Mouse (Mus musculus): ENCODE results near the gene Ptpdc1. TPM values are rescaled to one million over a fixed set of nuclear protein-coding genes. Genes with fewer than 3 reads are reported as not detected.

Gene Ptpdc1
- polyA plus RNA-seq (2015; fragmentation: Nextera tagmentation; extraction: Ambion mirVana), result 16.2 and 20.6 TPM in 2 replicates

GRCm38 (mm10) chr13:48625433-48626184 lies at the start of gene Ptpdc1:
Gene Ptpdc1 (minus strand): TSS chr13:48625664.
- H3K27me3 ChIP-seq, result no peaks in the 10 kb centered on the region
- 2% methylated on average over 64 of the region's 76 CpGs for WGBS
- peak within 1 kb of the TSS; percentile 94 for H3K27ac ChIP-seq (replicated peaks)

GRCm38 (mm10) chr13:48674609-48675008 lies 49.1 kb upstream of the Ptpdc1 start:
- ATAC-seq (ENCODE audit: low read depth), result no peak
- Histone ChIP-seq H3K27ac (replicated peaks) (no peak overlapping the region), H3K27me3 (peaks cover 95% of the 10 kb centered on the region), H3K4me3 (no peak overlapping the region), H3K9ac (no peak overlapping the region), H3K9me3 (no peaks in the 10 kb centered on the region), H3K4me1 (replicated peaks) (peaks cover 7% of the 10 kb centered on the region), H3K36me3 (no peaks in the 10 kb centered on the region), H3K4me2 (no peak overlapping the region)
- WGBS, result 77% methylated on average over 5 of the region's 5 CpGs

More at GRCm38 (mm10) chr13:48625433-48626184, at the start of gene Ptpdc1:
- Histone ChIP-seq H3K4me3 (peak within 1 kb of the TSS; percentile 84), H3K36me3 (no peaks in the 10 kb centered on the region), H3K9me3 (no peaks in the 10 kb centered on the region), H3K4me2 (peak within 1 kb of the TSS; percentile 73), H3K4me1 (replicated peaks) (peaks cover 11% of the 10 kb centered on the region), H3K9ac (peak within 1 kb of the TSS; percentile 93)
- ATAC-seq (ENCODE audit: low read depth), result peak; percentile 99

GRCm38 (mm10) chr13:48672312-48672840 lies 46.9 kb upstream of the Ptpdc1 start:
- peaks cover 18% of the 10 kb centered on the region for H3K4me1 ChIP-seq (replicated peaks)
- H3K27me3 ChIP-seq, result peaks cover 95% of the 10 kb centered on the region
- no peaks in the 10 kb centered on the region for H3K9me3 ChIP-seq
- no peak overlapping the region for H3K27ac ChIP-seq (replicated peaks)
- ATAC-seq (ENCODE audit: low read depth), result no peak
- WGBS, result 1% methylated on average over 24 of the region's 24 CpGs
- peak overlapping the region; percentile 34 for H3K4me2 ChIP-seq
- H3K4me3 ChIP-seq, result no peak overlapping the region
- H3K36me3 ChIP-seq, result no peaks in the 10 kb centered on the region
- H3K9ac ChIP-seq, result no peak overlapping the region

- H3K27me3 ChIP-seq, result peaks cover 98% of the 10 kb centered on the region
- peak overlapping the region; percentile 29 for H3K4me2 ChIP-seq
- H3K27ac ChIP-seq (replicated peaks), result no peak overlapping the region
- no peaks in the 10 kb centered on the region for H3K9me3 ChIP-seq
- H3K36me3 ChIP-seq, result no peaks in the 10 kb centered on the region
- peaks cover 32% of the 10 kb centered on the region for H3K4me1 ChIP-seq (replicated peaks)
- ATAC-seq (ENCODE audit: low read depth), result no peak
- H3K9ac ChIP-seq, result no peak overlapping the region
- WGBS, result under 1% methylated on average over 34 of the region's 34 CpGs
- H3K4me3 ChIP-seq, result peak overlapping the region; percentile 8; the same call in 1 of the 2 replicates
Observed at GRCm38 (mm10) chr13:48668976-48669534, 43.6 kb upstream of the Ptpdc1 start.

GRCm38 (mm10) chr13:48668091-48668975 lies 42.9 kb upstream of the Ptpdc1 start:
- H3K27me3 ChIP-seq, result peaks cover 98% of the 10 kb centered on the region
- H3K4me3 ChIP-seq, result 0 out of 2 replicates have a peak overlapping the region, but pooled peaks have one; percentile 8
- no peaks in the 10 kb centered on the region for H3K36me3 ChIP-seq
- WGBS, result 2% methylated on average over 33 of the region's 33 CpGs
- H3K9me3 ChIP-seq, result no peaks in the 10 kb centered on the region
- H3K4me2 ChIP-seq, result peak overlapping the region; percentile 29
- no peak overlapping the region for H3K27ac ChIP-seq (replicated peaks)
- H3K9ac ChIP-seq, result no peak overlapping the region
- ATAC-seq (ENCODE audit: low read depth), result no peak
- H3K4me1 ChIP-seq (replicated peaks), result peaks cover 32% of the 10 kb centered on the region

- no peak for ATAC-seq (ENCODE audit: low read depth)
- H3K9ac ChIP-seq, result no peak overlapping the region
- H3K36me3 ChIP-seq, result no peaks in the 10 kb centered on the region
- peaks cover 98% of the 10 kb centered on the region for H3K27me3 ChIP-seq
- H3K4me3 ChIP-seq, result no peak overlapping the region
- H3K4me1 ChIP-seq (replicated peaks), result peaks cover 38% of the 10 kb centered on the region
- H3K9me3 ChIP-seq, result no peaks in the 10 kb centered on the region
- H3K4me2 ChIP-seq, result no peak overlapping the region
- 8% methylated on average over 4 of the region's 4 CpGs for WGBS
- no peak overlapping the region for H3K27ac ChIP-seq (replicated peaks)
Observed at GRCm38 (mm10) chr13:48667461-48667860, 42.0 kb upstream of the Ptpdc1 start.

- Histone ChIP-seq H3K4me3 (no peak overlapping the region), H3K9ac (no peak overlapping the region), H3K4me1 (replicated peaks) (peaks cover 37% of the 10 kb centered on the region), H3K27ac (replicated peaks) (no peak overlapping the region), H3K27me3 (peaks cover 100% of the 10 kb centered on the region), H3K9me3 (no peaks in the 10 kb centered on the region), H3K4me2 (no peak overlapping the region), H3K36me3 (no peaks in the 10 kb centered on the region)
- under 1% methylated on average over 58 of the region's 58 CpGs for WGBS
- ATAC-seq (ENCODE audit: low read depth), result no peak
Observed at GRCm38 (mm10) chr13:48665656-48666597, 40.5 kb upstream of the Ptpdc1 start.

GRCm38 (mm10) chr13:48664916-48665655 lies 39.6 kb upstream of the Ptpdc1 start:
- no peak for ATAC-seq (ENCODE audit: low read depth)
- Histone ChIP-seq H3K9me3 (no peaks in the 10 kb centered on the region), H3K4me3 (peak overlapping the region; percentile 5; the same call in 1 of the 2 replicates), H3K36me3 (no peaks in the 10 kb centered on the region), H3K27me3 (peaks cover 100% of the 10 kb centered on the region), H3K9ac (no peak overlapping the region), H3K4me1 (replicated peaks) (peaks cover 37% of the 10 kb centered on the region), H3K27ac (replicated peaks) (no peak overlapping the region), H3K4me2 (no peak overlapping the region)
- under 1% methylated on average over 39 of the region's 39 CpGs for WGBS

GRCm38 (mm10) chr13:48663988-48664339 lies 38.5 kb upstream of the Ptpdc1 start:
- H3K27ac ChIP-seq (replicated peaks), result no peak overlapping the region
- peaks cover 32% of the 10 kb centered on the region for H3K4me1 ChIP-seq (replicated peaks)
- no peak for ATAC-seq (ENCODE audit: low read depth)
- H3K9me3 ChIP-seq, result no peaks in the 10 kb centered on the region
- H3K4me2 ChIP-seq, result no peak overlapping the region
- H3K4me3 ChIP-seq, result no peak overlapping the region
- no peaks in the 10 kb centered on the region for H3K36me3 ChIP-seq
- WGBS, result 3% methylated on average over 7 of the region's 7 CpGs
- H3K9ac ChIP-seq, result no peak overlapping the region
- H3K27me3 ChIP-seq, result peaks cover 100% of the 10 kb centered on the region

GRCm38 (mm10) chr13:48663211-48663987 lies 37.9 kb upstream of the Ptpdc1 start:
- peak overlapping the region; percentile 35 for H3K4me3 ChIP-seq
- H3K4me1 ChIP-seq (replicated peaks), result peaks cover 27% of the 10 kb centered on the region
- no peak overlapping the region for H3K27ac ChIP-seq (replicated peaks)
- H3K9me3 ChIP-seq, result no peaks in the 10 kb centered on the region
- H3K9ac ChIP-seq, result peak overlapping the region; percentile 56
- H3K27me3 ChIP-seq, result peaks cover 100% of the 10 kb centered on the region
- peak overlapping the region; percentile 55 for H3K4me2 ChIP-seq
- ATAC-seq (ENCODE audit: low read depth), result no peak
- H3K36me3 ChIP-seq, result no peaks in the 10 kb centered on the region
- 2% methylated on average over 53 of the region's 54 CpGs for WGBS
